Mouse (Mus musculus) kidney, adult 2 months (tissue): Measurements from ENCODE around the gene Slc12a8. TPM values are rescaled to one million over a fixed set of nuclear protein-coding genes. Genes with fewer than 3 reads are reported as not detected.

Source experiments
- DNase-seq: peaks from one replicate; pipeline ENCODE4 v3.0.0; 2021
- H3K27ac ChIP-seq: fragments of 200-500 bp; 2 replicates; pipeline ENCODE4 v1.5.1; 2012; ENCODE audit warnings: low read depth, low read length, control low read depth, inconsistent platforms; ENCODE audit not compliant: insufficient read depth
- H3K27me3 ChIP-seq: fragments of 200-500 bp; replicated peaks from 2 replicates; pipeline ENCODE4 v1.6.1; 2012; ENCODE audit warnings: mild to moderate bottlenecking, moderate library complexity, low read length, inconsistent platforms; ENCODE audit not compliant: control insufficient read depth, insufficient read depth
- H3K36me3 ChIP-seq: fragments of 200-500 bp; 2 replicates; pipeline ENCODE4 v1.6.1; 2012; ENCODE audit warnings: mild to moderate bottlenecking, moderate library complexity, low read length, inconsistent platforms; ENCODE audit not compliant: control insufficient read depth, insufficient read depth
- H3K4me1 ChIP-seq: fragments of 200-500 bp; 2 replicates; pipeline ENCODE4 v1.6.1; 2011; ENCODE audit warnings: low read length; ENCODE audit not compliant: control insufficient read depth, insufficient read depth
- H3K4me3 ChIP-seq: fragments of 200-500 bp; 2 replicates; pipeline ENCODE4 v1.5.1; 2011; ENCODE audit warnings: mild to moderate bottlenecking, low read depth, low read length, control low read depth; ENCODE audit not compliant: insufficient read depth
- CTCF ChIP-seq: fragments of 200-500 bp; conservative IDR thresholded peaks from 2 replicates; pipeline ENCODE4 v1.5.1; 2011; ENCODE audit warnings: low read depth, mild to moderate bottlenecking, control low read depth, low read length, moderate library complexity, mixed read lengths; ENCODE audit not compliant: insufficient read depth, insufficient read length
- POLR2A ChIP-seq: fragments of 200-500 bp; IDR thresholded peaks from one replicate; pipeline ENCODE4 v1.6.1; 2011; ENCODE audit warnings: low read depth, low read length, control low read depth
- WGBS: fragments of 180-500 bp; shearing (Covaris S2); methylation state at CpG from one replicate; pipeline ENCODE4 v1.1.7; 2018; 5-methylcytosine and 5-hydroxymethylcytosine counted together
- polyA plus RNA-seq: library from polyadenylated mRNA; depleted of rRNA; stranded (reverse); fragments of >200 nt; gene quantifications from 2 replicates; pipeline ENCODE4 v1.2.3, GENCODE M21; 2012

Gene Slc12a8
- polyA plus RNA-seq, 1 experiment = 0.50 TPM

DNA sequence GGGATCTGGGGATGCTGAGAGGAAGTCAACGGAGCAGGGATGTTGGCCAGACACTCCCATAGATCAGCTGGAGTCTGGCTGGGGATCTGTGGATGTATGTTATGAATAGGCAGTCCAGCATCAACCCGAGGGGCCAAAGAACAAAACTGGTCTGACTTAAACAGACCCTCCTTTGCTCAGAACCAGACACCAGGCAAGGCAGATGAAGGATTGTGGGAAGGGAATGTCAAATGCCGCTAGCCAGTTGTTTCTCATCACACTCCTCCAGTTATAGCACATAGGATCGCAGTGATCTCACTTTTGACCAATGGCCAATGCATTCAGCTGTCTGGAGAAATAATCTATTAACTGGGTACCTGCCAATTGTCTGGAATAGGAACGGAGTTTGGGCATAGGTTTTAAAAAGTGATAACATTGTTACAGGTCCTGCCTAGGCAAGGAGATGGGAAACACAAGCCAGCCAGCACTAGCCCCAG lies 46.4 kb downstream of the Slc12a8 start:
- DNase-seq = peak; percentile 79
- WGBS = 53% methylated on average over 5 of the region's 5 CpGs

DNA sequence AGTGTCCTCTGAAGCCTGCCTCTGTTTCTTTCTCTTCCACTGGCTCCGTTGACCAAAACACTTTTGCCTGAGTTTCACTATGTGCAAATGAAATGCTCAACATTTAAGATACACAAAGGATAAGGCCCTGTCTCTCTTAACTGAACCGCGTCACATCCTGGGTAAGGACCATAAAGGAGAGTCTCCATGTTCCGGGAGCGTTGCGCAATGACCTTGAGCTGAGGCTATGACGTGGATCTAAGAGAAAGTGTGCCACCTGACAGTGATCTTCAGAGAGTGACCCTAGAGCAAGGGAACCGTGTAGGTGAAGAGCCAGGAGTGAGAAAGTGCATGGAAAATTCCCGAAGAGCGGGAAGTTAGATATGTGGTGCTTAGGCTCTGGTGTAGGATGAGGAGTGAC lies 49.3 kb downstream of the Slc12a8 start:
- no peak for DNase-seq
- 89% methylated on average over 10 of the region's 10 CpGs for WGBS
- TF ChIP-seq CTCF (no peak), POLR2A (no peak)
- no peak overlapping the region for H3K27ac ChIP-seq
- no peaks in the 10 kb centered on the region for H3K36me3 ChIP-seq
- no peaks in the 10 kb centered on the region for H3K27me3 ChIP-seq
- peaks cover 9% of the 10 kb centered on the region for H3K4me1 ChIP-seq
- no peak overlapping the region for H3K4me3 ChIP-seq

More for the DNA sequence above, 46.4 kb downstream of the Slc12a8 start:
- H3K4me1 ChIP-seq = peaks cover 9% of the 10 kb centered on the region
- H3K4me3 ChIP-seq = no peak overlapping the region
- no peaks in the 10 kb centered on the region for H3K27me3 ChIP-seq
- TF ChIP-seq CTCF (no peak), POLR2A (no peak)
- peak overlapping the region; percentile 46 for H3K27ac ChIP-seq
- no peaks in the 10 kb centered on the region for H3K36me3 ChIP-seq

DNA sequence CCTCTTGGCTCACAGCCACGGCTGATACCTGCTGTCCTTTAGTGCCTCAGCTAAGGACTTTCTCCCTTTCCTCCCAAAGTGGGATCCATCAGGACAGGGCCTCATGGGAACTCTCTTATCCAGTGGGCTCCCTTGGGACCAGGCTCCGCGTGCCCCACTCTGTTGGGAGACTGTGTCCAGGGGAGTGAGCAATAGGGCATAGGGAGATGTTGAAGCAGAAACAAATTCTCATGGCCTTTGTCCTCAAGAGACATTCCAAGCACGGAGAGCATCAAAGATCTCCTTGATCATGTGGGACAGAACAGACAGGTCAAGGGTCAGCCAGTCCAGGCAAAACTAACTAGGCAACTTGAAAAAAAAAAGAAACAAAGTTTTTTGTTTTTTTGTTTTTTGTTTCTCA lies 50.6 kb downstream of the Slc12a8 start:
- DNase-seq = peak; percentile 76
- Histone ChIP-seq H3K36me3 (no peaks in the 10 kb centered on the region), H3K27ac (peak overlapping the region; percentile 43; the same call in 1 of the 2 replicates), H3K4me1 (peaks cover 6% of the 10 kb centered on the region), H3K27me3 (no peaks in the 10 kb centered on the region), H3K4me3 (no peak overlapping the region)
- no peak for TF ChIP-seq CTCF
- no peak for TF ChIP-seq POLR2A
- WGBS = 38% methylated on average over 4 of the region's 4 CpGs

DNA sequence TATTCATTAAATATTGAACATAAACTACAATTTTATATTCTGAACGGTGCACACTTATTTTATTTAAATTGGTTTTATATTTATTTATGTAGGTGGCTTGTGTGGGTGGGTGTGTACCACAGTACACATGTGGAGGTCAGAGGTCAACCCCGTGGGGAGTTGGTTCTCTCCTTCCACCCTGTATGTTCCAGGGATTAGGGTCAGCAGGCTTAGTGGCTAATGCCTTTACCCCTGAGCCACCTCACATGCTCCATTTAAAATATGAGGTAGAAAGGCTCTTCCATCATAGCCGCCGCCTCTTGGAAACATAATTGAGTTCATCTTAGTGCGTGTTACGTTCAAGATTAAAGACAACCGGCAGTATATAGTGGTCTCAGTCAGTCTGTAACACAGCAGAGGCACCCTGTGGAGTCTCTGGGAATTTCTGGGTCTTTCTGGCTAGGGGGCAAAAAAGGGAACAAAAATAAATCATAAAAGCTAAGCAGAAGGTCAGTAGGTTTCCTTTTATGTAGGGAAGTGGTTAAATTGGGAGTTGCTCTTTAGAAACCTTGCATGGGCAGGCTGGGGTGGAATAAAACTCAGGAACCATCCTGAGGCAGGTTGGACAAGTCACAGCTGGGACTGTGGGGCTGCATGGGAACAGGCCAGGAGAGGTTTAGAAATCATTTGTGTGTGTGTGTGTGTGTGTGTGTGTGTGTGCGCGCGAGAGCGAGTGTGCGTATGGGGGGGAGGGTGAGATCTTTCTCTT lies 51.3 kb downstream of the Slc12a8 start:
- no peak overlapping the region for H3K4me3 ChIP-seq
- H3K27ac ChIP-seq = no peak overlapping the region
- H3K27me3 ChIP-seq = no peaks in the 10 kb centered on the region
- no peak for DNase-seq
- H3K4me1 ChIP-seq = peaks cover 6% of the 10 kb centered on the region
- H3K36me3 ChIP-seq = no peaks in the 10 kb centered on the region
- no peak for TF ChIP-seq CTCF
- no peak for TF ChIP-seq POLR2A
- WGBS = 86% methylated on average over 12 of the region's 12 CpGs

DNA sequence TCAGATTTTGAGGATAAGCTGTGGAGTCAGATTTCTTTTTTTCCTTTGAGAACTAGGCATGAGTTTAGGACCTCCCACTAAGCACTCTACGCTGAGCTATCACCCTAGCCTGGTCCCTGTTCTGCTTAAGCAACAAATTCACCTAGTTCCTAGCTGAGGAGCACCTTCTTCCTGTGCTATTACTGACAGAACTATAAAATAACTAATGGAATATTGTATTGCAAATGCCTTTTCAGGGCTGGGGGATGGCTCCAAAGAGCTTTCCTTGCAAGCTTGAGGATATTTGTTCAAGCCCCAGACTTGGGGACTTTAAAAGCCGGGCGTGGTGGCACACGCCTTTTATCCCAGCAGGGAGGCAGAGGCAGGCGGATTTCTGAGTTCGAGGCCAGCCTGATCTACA lies 55.5 kb downstream of the Slc12a8 start:
- DNase-seq = no peak
- 89% methylated on average over 6 of the region's 6 CpGs for WGBS
- no peaks in the 10 kb centered on the region for H3K36me3 ChIP-seq

DNA sequence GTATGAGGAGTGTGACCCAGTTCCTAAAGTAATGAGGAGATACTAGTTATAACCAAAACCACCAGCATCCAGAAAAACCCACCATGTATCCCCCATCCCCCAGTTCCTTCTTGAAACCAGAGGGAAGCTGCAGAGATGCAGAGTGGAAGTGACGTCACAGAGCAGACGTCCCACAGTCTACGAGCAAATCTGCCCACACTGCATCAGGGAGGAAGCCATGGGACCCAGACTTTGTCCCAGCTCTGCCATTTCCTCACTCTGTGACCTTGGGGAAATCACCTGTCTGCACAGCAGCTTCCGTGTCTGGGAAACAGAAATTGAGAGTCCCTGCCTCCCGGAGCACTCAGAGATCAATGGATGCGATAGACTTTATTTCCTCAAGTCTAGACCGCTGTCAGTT lies 56.6 kb downstream of the Slc12a8 start:
- 66% methylated on average over 7 of the region's 7 CpGs for WGBS
- no peak overlapping the region for H3K27ac ChIP-seq
- DNase-seq = no peak

More for the DNA sequence above, 55.5 kb downstream of the Slc12a8 start:
- Histone ChIP-seq H3K4me1 (peaks cover 4% of the 10 kb centered on the region), H3K27ac (no peak overlapping the region), H3K4me3 (no peak overlapping the region), H3K27me3 (no peaks in the 10 kb centered on the region)
- no peak for TF ChIP-seq CTCF
- TF ChIP-seq POLR2A = no peak

DNA sequence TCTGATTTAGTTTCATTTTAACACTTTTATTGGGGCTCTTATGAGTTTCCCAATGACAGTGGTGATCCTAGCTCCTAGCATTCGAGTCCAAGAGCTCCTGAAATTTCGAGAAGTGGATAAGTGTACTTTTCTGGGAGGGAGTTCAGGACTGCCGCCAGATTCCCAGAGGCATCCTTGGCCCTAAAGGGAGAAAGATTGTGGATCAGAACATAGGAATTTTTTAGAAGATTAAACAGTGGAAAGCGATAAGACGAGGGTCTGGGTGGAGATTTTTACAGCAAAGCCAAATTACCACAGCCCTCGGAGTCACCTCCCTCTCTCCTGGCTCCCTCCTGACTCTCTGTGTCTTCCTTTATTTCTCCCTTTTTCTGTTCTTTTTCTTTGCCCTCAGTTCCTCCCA lies 58.6 kb downstream of the Slc12a8 start:
- no peaks in the 10 kb centered on the region for H3K27me3 ChIP-seq
- TF ChIP-seq POLR2A (no peak), CTCF (no peak)
- H3K4me1 ChIP-seq = peaks cover 5% of the 10 kb centered on the region; the same call in 1 of the 2 replicates
- 83% methylated on average over 6 of the region's 6 CpGs for WGBS
- no peak overlapping the region for H3K4me3 ChIP-seq
- no peaks in the 10 kb centered on the region for H3K36me3 ChIP-seq
- no peak overlapping the region for H3K27ac ChIP-seq
- DNase-seq = no peak

More for the DNA sequence above, 56.6 kb downstream of the Slc12a8 start:
- Histone ChIP-seq H3K27me3 (no peaks in the 10 kb centered on the region), H3K36me3 (no peaks in the 10 kb centered on the region), H3K4me1 (no peaks in the 10 kb centered on the region), H3K4me3 (no peak overlapping the region)
- TF ChIP-seq POLR2A = no peak
- TF ChIP-seq CTCF = no peak
